Comparison of ENCODE assay signal across 18 mouse cellular contexts in genomic region chr1:132065475-132066172, GRCm38 (mm10). TPM values are rescaled to one million over a fixed set of nuclear protein-coding genes. Genes with fewer than 3 reads are reported as not detected.
DNase-seq lines count a peak whose midpoint lies in the region; ATAC-seq lines count a peak whose summit lies in the region.
"Had no signal": no experiment of that assay in that cellular context is flagged by ENCODE, and none has a peak within 500 bp of the region (broad histone marks: within the 10 kb centered on the region; RNA-seq: fewer than 3 reads in every experiment).

No protein-coding gene starts in this region.

- DNase-seq in frontal cortex, postnatal 25 days (ENCODE audit: low spot score in 2 of 2), result no peak
- peak; percentile 31 to 54 for DNase-seq in left cerebral cortex, postnatal 14 days (ENCODE audit: low spot score in 2 of 2)
- DNase-seq in left cerebral cortex, adult 11 months (ENCODE audit: low spot score), result no peak
- peak; percentile 79 for DNase-seq in MEL-GATA-1-ER (ENCODE audit: extremely low read depth, low read depth)
- DNase-seq in layer of hippocampus, adult 9-11 months, result peak; percentile 60
- DNase-seq in thymus, postnatal 0 days (ENCODE audit: low spot score), result no peak
- DNase-seq: cerebellum, adult 8-10 months; gastrocnemius, adult 2 months; heart, postnatal 4 days; kidney, adult 18-20 months; liver, embryonic 13.5 days; lung, adult 2 months; lung, postnatal 14 days; thymus, adult 18-20 months had no signal

- intact Hi-C loops in left cerebral cortex, postnatal 14 days (cut with DNase I), result no loop called here

- ATAC-seq in frontal cortex, adult (ENCODE audit: low TSS enrichment), result peak; percentile 19; the same call in 1 of the 2 replicates
- ATAC-seq: activated CD4-positive, CD25-positive, alpha-beta regulatory T cell, adult 4 months; inflammation-experienced regulatory T-cells, adult 6 months had no signal

RNA-seq across cellular contexts. Expression of gene Mfsd4a, which starts 2.2 kb away (rescaled TPM):
- total RNA-seq in left cerebral cortex, postnatal 14 days (2021), result 10 to 100 TPM; 86.2 to 87.4 TPM
- 15.0 and 17.1 TPM in 2 replicates for polyA plus RNA-seq in thymus, postnatal 0 days (2015; fragmentation: Nextera tagmentation; extraction: Ambion mirVana)
- polyA plus RNA-seq: G1E had no signal

RNA-seq across cellular contexts. Expression of gene Elk4, which starts 58.2 kb away (rescaled TPM):
- total RNA-seq in left cerebral cortex, postnatal 14 days (2021), result 10 to 100 TPM; 54.5 to 58.8 TPM
- 43.2 and 56.0 TPM in 2 replicates for polyA plus RNA-seq in thymus, postnatal 0 days (2015; fragmentation: Nextera tagmentation; extraction: Ambion mirVana)

Comparison
In these comparisons a context has a peak if more than half of its experiments do, and no peak if none do; other contexts are left out.
1. DNase-seq: peak in left cerebral cortex, postnatal 14 days (2 of 2), MEL-GATA-1-ER (single experiment) and layer of hippocampus, adult 9-11 months (single experiment); none in frontal cortex, postnatal 25 days (0 of 2), left cerebral cortex, adult 11 months (single experiment) and thymus, postnatal 0 days (single experiment).